Mouse (Mus musculus): Measurements from ENCODE around the gene Srgap2. TPM values are rescaled to one million over a fixed set of nuclear protein-coding genes. Genes with fewer than 3 reads are reported as not detected.

The Srgap2 gene
- total RNA-seq (2023; ENCODE audit: inconsistent age) = 32.2 to 36.1 TPM (median 34.5 TPM) in 4 replicates

DNA sequence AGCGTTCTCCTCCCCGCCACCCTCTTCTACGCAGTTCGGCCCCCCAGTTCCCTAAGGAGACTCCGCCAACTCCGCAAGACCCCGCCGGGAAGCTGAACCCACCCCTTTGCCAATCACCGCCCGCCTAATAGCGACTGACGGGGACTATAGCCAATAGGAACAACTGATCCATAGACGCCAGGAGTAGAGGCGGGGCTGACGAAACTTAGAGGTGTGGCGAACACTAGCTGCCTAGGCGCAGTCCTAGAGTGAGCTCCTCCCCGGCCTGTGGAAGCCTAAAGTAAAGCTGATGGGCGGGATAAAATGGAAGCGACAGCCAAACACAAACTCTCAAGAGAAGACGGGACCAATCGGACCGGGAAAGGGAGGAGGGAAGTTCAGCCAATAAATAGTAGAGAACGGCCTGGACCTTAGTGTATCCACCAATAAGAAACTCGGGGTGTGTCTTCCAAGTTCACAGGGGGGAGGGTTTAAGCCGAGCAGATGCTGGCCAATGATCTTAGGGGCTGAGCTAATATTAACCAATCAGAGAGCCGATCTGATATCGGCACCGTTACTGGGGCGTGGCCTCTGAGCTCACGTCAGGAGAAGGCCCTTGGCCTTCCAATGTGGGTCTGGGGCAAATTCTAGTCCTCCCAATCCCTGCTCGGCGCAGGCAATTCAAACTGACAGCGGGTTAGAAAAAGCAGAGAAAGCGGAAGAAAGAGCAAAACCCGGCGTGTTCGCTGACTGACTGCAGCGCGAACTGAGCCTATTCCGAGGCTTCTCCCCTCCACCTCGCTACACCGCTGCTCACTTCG, at the start of gene Srgap2, which contains the start of gene Fam72a:
TSS of gene Srgap2 (minus strand) at position 72 of the 800 bp plus-strand sequence.
TSS of gene Fam72a (plus strand) at position 623 of the 800 bp plus-strand sequence.

GRCm38 (mm10) chr1:131279456-131279776, 247.7 kb downstream of the Srgap2 start, which contains the start of gene Ikbke:
Gene Ikbke, minus strand, starts transcription at chr1:131279606.

DNA sequence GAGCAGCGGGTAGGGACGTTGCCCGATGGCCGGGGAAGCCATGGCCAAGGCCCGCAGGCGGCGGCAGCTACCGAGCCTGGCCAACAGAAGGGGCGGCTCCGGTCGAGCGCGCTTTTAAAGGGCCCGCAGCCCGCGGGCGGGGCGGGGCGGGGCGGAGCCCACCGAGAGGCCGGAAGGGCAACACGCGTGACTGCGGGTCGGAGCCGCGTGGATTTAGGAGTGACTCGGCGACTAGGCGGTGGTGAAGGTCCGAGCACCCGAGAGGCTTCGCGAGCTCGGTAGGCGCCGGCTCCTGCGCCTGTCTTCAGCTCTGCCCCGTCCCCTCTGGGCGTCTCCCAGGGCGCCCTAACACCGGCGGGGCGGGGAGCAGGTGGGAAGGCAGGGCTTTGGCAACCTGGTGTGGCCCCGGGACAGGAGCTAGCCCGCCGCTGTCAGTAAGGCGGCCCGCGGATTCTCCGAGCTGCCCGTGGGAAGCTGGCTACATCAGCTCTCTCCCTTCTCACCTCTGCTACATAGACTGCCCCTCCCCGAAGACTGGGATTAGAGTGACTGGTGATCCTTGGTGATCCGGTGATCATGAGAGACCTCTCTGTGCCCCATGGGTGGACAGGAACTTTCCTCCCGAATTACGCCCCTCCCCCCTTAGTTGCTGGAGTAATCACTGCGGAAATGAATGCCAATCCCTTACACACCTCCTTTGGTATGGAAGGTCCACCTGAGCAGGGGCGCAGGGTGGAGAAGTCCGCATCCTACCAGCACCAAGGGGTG, 281.9 kb downstream of the Srgap2 start, which contains the start of gene Rassf5:
TSS of gene Rassf5 (minus strand) at position 170 of the 768 bp plus-strand sequence.

Other genes with a start within 250 kb of the Srgap2 start
- gene Ikbke, start 247.7 kb downstream of the Srgap2 start, total RNA-seq (2023; ENCODE audit: inconsistent age) = 17.1 to 29.0 TPM (median 24.8 TPM) in 4 replicates
- gene Fam72a, start 551 bp upstream of the Srgap2 start, total RNA-seq (2023; ENCODE audit: inconsistent age) = 0.29 to 0.60 TPM (median 0.43 TPM) in 4 replicates
- not detected in 4 replicates for gene Avpr1b, start 71.9 kb upstream of the Srgap2 start, total RNA-seq (2023; ENCODE audit: inconsistent age)
- 127 to 150 TPM (median 135 TPM) in 4 replicates for gene Ctse, start 111.0 kb upstream of the Srgap2 start, total RNA-seq (2023; ENCODE audit: inconsistent age)
- gene Rab7b, start 161.3 kb upstream of the Srgap2 start, total RNA-seq (2023; ENCODE audit: inconsistent age) = 0.42 to 1.1 TPM (median 0.67 TPM) in 4 replicates
- gene Slc26a9, start 216.7 kb upstream of the Srgap2 start, total RNA-seq (2023; ENCODE audit: inconsistent age) = 0.27 TPM in 1 of 4 replicates, not detected in the others

Data from B cell, adult (primary cell).